27 mouse cellular contexts compared by ENCODE assay signal in genomic region chr3:51824506-51824905, GRCm38 (mm10).
DNase-seq lines count a peak whose midpoint lies in the region; ATAC-seq and TF ChIP-seq lines count a peak whose summit lies in the region.
"Had no signal": no experiment of that assay in that cellular context is flagged by ENCODE, and none has a peak within 500 bp of the region (broad histone marks: within the 10 kb centered on the region; RNA-seq: fewer than 3 reads in every experiment).

No protein-coding gene starts in this region.

- no peak for TF ChIP-seq CTCF in hindbrain, postnatal 0 days (IDR thresholded peaks at IDR 0.05; ENCODE audit: low read depth)

- WGBS in hindbrain, postnatal 0 days: 73% methylated on average over 9 of the region's 9 CpGs
- WGBS in hindbrain, embryonic 11.5 days: 88% methylated on average over 9 of the region's 9 CpGs
- 92% methylated on average over 9 of the region's 9 CpGs for WGBS in forebrain, embryonic 12.5 days

- no peaks in the 10 kb centered on the region for H3K4me1 ChIP-seq in hindbrain, postnatal 0 days (ENCODE audit: insufficient read depth, low read length)
- H3K4me1 ChIP-seq in hindbrain, embryonic 11.5 days (replicated peaks; ENCODE audit: control insufficient read depth, insufficient read depth, low read length): no peaks in the 10 kb centered on the region
- H3K4me1 ChIP-seq in forebrain, embryonic 12.5 days: peaks cover 5% of the 10 kb centered on the region; the same call in 1 of the 2 replicates
- H3K4me1 ChIP-seq: embryonic facial prominence, embryonic 12.5 days; forebrain, embryonic 15.5 days had no signal

- no peak overlapping the region for H3K9ac ChIP-seq in hindbrain, postnatal 0 days (replicated peaks; ENCODE audit: low read length)
- H3K9ac ChIP-seq in hindbrain, embryonic 11.5 days (ENCODE audit: low read depth, low read length): no peak overlapping the region
- H3K9ac ChIP-seq in forebrain, embryonic 12.5 days: no peak overlapping the region
- H3K9ac ChIP-seq: embryonic facial prominence, embryonic 12.5 days; forebrain, embryonic 15.5 days; heart, embryonic 13.5 days; limb, embryonic 13.5 days; lung, embryonic 15.5 days; midbrain, embryonic 12.5 days; neural tube, embryonic 13.5 days had no signal

- H3K27ac ChIP-seq in hindbrain, postnatal 0 days: no peak overlapping the region
- no peak overlapping the region for H3K27ac ChIP-seq in hindbrain, embryonic 11.5 days (ENCODE audit: low read depth, low read length)
- no peak overlapping the region for H3K27ac ChIP-seq in forebrain, embryonic 12.5 days
- H3K27ac ChIP-seq: embryonic facial prominence, embryonic 12.5 days; forebrain, embryonic 15.5 days; heart, embryonic 13.5 days; limb, embryonic 13.5 days; lung, embryonic 15.5 days; midbrain, embryonic 12.5 days had no signal

- H3K4me3 ChIP-seq in hindbrain, postnatal 0 days (ENCODE audit: low read length): no peak overlapping the region
- H3K4me3 ChIP-seq in hindbrain, embryonic 11.5 days (ENCODE audit: low read depth, low read length): no peak overlapping the region
- no peak overlapping the region for H3K4me3 ChIP-seq in forebrain, embryonic 12.5 days (replicated peaks)
- H3K4me3 ChIP-seq: embryonic facial prominence, embryonic 12.5 days; forebrain, embryonic 15.5 days; heart, embryonic 13.5 days; limb, embryonic 13.5 days; lung, embryonic 15.5 days; megakaryocyte, embryonic 14.5 days; midbrain, embryonic 12.5 days; myocyte; neural tube, embryonic 13.5 days had no signal

- no peaks in the 10 kb centered on the region for H3K9me3 ChIP-seq in hindbrain, postnatal 0 days (ENCODE audit: low read length)
- H3K9me3 ChIP-seq in hindbrain, embryonic 11.5 days (ENCODE audit: control insufficient read depth, low read length): no peaks in the 10 kb centered on the region
- H3K9me3 ChIP-seq in forebrain, embryonic 12.5 days: no peaks in the 10 kb centered on the region
- H3K9me3 ChIP-seq: embryonic facial prominence, embryonic 12.5 days; forebrain, embryonic 15.5 days; heart, embryonic 13.5 days; limb, embryonic 13.5 days; lung, embryonic 15.5 days; megakaryocyte, embryonic 14.5 days; midbrain, embryonic 12.5 days; neural tube, embryonic 13.5 days had no signal

- no peak overlapping the region for H3K4me2 ChIP-seq in hindbrain, postnatal 0 days (ENCODE audit: low read depth, low read length)
- H3K4me2 ChIP-seq in hindbrain, embryonic 11.5 days (replicated peaks; ENCODE audit: low read depth, low read length): no peak overlapping the region
- H3K4me2 ChIP-seq in forebrain, embryonic 12.5 days: no peak overlapping the region
- H3K4me2 ChIP-seq: embryonic facial prominence, embryonic 12.5 days; forebrain, embryonic 15.5 days; heart, embryonic 13.5 days; limb, embryonic 13.5 days; liver, embryonic 11.5 days; lung, embryonic 15.5 days; midbrain, embryonic 12.5 days; neural tube, embryonic 13.5 days had no signal

- no peaks in the 10 kb centered on the region for H3K36me3 ChIP-seq in hindbrain, postnatal 0 days (ENCODE audit: insufficient read depth, low read length)
- H3K36me3 ChIP-seq in hindbrain, embryonic 11.5 days (ENCODE audit: control insufficient read depth, insufficient read depth, low read length): no peaks in the 10 kb centered on the region
- H3K36me3 ChIP-seq in forebrain, embryonic 12.5 days (replicated peaks): no peaks in the 10 kb centered on the region
- H3K36me3 ChIP-seq: embryonic facial prominence, embryonic 12.5 days; forebrain, embryonic 15.5 days; heart, embryonic 13.5 days; limb, embryonic 13.5 days; lung, embryonic 15.5 days; neural tube, embryonic 13.5 days had no signal

- no peaks in the 10 kb centered on the region for H3K27me3 ChIP-seq in hindbrain, postnatal 0 days (ENCODE audit: insufficient read depth, low read length)
- no peaks in the 10 kb centered on the region for H3K27me3 ChIP-seq in hindbrain, embryonic 11.5 days (ENCODE audit: control insufficient read depth, insufficient read depth, low read length)
- no peaks in the 10 kb centered on the region for H3K27me3 ChIP-seq in forebrain, embryonic 12.5 days
- H3K27me3 ChIP-seq: embryonic facial prominence, embryonic 12.5 days; forebrain, embryonic 15.5 days; limb, embryonic 13.5 days; lung, embryonic 15.5 days; megakaryocyte, embryonic 14.5 days; midbrain, embryonic 12.5 days; neural tube, embryonic 13.5 days had no signal

- 0 out of 2 replicates have a peak, but pooled peaks have one; percentile 53 for ATAC-seq in hindbrain, postnatal 0 days
- ATAC-seq in hindbrain, embryonic 11.5 days (ENCODE audit: low FRiP score): no peak
- no peak for ATAC-seq in forebrain, embryonic 12.5 days (ENCODE audit: low FRiP score)
- ATAC-seq: CD4-positive, CD25-positive, alpha-beta regulatory T cell, adult 4 months; forebrain, embryonic 15.5 days; inflammation-experienced regulatory T-cells, adult 6 months had no signal

- peak; percentile 29 for DNase-seq in hindbrain, postnatal 0 days (ENCODE audit: low spot score)
- no peak for DNase-seq in hindbrain, embryonic 11.5 days (ENCODE audit: low spot score)
- peak; percentile 95 for DNase-seq in brain, adult 2 months (ENCODE audit: low read depth, low spot score)
- peak; percentile 91 for DNase-seq in cerebellum, adult 11-12 months
- DNase-seq in cerebellum, adult 9-11 months: peak; percentile 93
- no peak for DNase-seq in embryo, embryonic 11 days
- no peak for DNase-seq in lung, postnatal 36 days
- DNase-seq: adrenal gland, postnatal 14 days; heart, postnatal 10 days; kidney, adult 11 months; kidney, postnatal 14 days; retina, postnatal 1 day; right cerebral cortex, postnatal 14 days; thymus, postnatal 14 days had no signal

Comparison
In these comparisons a context has a peak if more than half of its experiments do, and no peak if none do; other contexts are left out.
1. DNase-seq: peak in hindbrain, postnatal 0 days (single experiment), brain, adult 2 months (single experiment), cerebellum, adult 11-12 months (single experiment) and cerebellum, adult 9-11 months (single experiment); none in hindbrain, embryonic 11.5 days (single experiment), embryo, embryonic 11 days (single experiment) and lung, postnatal 36 days (single experiment).